Mouse (Mus musculus): ENCODE data around the gene Lrsam1. TPM values are rescaled to one million over a fixed set of nuclear protein-coding genes. Genes with fewer than 3 reads are reported as not detected.

The Lrsam1 gene
- polyA plus RNA-seq, 1 experiment from 2014 or later: 6.6 TPM

DNA sequence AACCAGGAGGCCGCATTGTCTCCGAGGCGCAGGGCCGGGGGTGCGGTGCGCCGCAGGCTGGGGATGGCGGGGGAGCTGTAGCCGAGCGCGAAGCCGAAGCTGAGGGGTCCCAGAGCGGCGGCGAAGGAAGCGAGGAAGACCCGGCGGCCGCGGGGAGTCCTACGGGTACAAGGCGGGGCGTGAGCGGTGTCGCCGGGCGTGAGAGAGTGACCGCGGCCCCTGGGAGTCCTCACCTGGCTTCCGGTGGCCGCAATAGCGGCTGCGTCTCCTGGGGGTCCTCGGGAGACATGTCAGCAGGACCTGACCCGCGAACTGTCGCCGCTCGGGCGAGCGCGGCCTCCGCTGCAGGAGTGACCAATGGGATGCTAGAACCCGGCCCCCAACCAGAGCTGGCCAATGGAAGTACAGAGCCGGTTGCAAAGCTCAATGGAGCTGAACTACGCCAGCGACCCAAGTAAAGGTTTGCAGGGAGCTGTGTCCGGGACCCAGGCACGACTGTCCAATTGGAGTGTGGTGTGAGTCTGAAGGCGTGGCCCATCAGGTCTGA is 20.4 kb upstream of the Lrsam1 start, which contains the start of gene Slc2a8:
Gene Slc2a8 (minus strand): TSS at position 359 of the 547 bp plus-strand sequence.
- H3K9me3 ChIP-seq: no peaks in the 10 kb centered on the region
- H3K27me3 ChIP-seq (ENCODE audit: poor library complexity, severe bottlenecking): peaks cover 7% of the 10 kb centered on the region; the same call in 1 of the 2 replicates
- WGBS: under 1% methylated on average over 50 of the region's 50 CpGs
- no peaks in the 10 kb centered on the region for H3K36me3 ChIP-seq (replicated peaks)
- peak within 1 kb of the TSS; percentile 78 for H3K4me3 ChIP-seq
- peaks cover 24% of the 10 kb centered on the region for H3K4me1 ChIP-seq
- peak; percentile 95 for DNase-seq (ENCODE audit: extremely low spot score, low spot score)
- H3K27ac ChIP-seq: peak within 1 kb of the TSS; percentile 86

DNA sequence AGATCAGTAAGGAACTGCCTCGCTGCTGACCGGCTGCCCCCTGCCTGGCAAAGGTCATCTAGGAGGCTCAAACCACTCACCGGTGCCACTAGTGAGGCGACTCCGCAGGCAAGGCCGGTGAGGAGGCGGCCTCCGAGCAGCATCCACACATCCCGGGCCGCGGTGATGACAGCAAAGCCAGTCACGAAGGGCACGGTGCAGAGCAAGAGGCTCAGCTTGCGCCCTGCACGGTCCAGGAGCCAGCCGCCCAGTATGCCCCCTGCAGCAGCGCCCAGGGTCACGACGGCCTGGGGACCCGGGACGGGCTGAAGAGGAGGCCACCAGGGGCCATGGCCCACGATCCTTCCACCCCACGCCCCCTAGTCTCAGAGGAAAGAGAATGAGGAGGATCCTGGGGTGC is 19.9 kb upstream of the Lrsam1 start:
- 1% methylated on average over 23 of the region's 23 CpGs for WGBS
- H3K9me3 ChIP-seq: no peaks in the 10 kb centered on the region
- peak overlapping the region; percentile 86 for H3K27ac ChIP-seq
- H3K4me3 ChIP-seq: peak overlapping the region; percentile 78
- DNase-seq (ENCODE audit: extremely low spot score, low spot score): no peak
- H3K27me3 ChIP-seq (ENCODE audit: poor library complexity, severe bottlenecking): peaks cover 7% of the 10 kb centered on the region; the same call in 1 of the 2 replicates
- H3K4me1 ChIP-seq: peaks cover 24% of the 10 kb centered on the region
- 0 out of 2 replicates have a peak, but pooled peaks cover under 1% of the 10 kb centered on the region for H3K36me3 ChIP-seq (replicated peaks)

DNA sequence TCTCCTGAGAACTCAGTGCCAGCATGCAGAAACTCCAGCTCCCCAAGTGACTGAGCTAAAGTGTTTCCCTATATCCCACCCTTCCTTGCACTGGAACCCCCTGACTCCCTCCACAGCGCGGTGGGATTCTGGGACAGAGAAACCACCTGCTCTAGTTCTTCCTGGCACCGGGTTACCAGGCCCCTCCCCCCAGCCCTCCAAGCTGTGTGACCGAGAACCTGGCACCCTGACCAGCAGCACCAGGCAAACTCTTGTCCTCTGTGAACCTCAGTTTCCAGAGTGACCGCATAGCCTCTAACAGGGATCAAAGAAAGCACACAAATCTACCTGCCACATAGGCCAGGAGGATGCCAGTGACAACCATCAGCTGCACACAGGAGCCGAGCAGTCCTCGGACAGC is 18.3 kb upstream of the Lrsam1 start:
- Histone ChIP-seq H3K4me3 (no peak overlapping the region), H3K27ac (no peak overlapping the region), H3K9me3 (no peaks in the 10 kb centered on the region), H3K36me3 (replicated peaks) (peaks cover 11% of the 10 kb centered on the region), H3K4me1 (peaks cover 27% of the 10 kb centered on the region), H3K27me3 (ENCODE audit: poor library complexity, severe bottlenecking) (peaks cover 7% of the 10 kb centered on the region; the same call in 1 of the 2 replicates)
- no peak for DNase-seq (ENCODE audit: extremely low spot score, low spot score)
- WGBS: 88% methylated on average over 7 of the region's 7 CpGs

DNA sequence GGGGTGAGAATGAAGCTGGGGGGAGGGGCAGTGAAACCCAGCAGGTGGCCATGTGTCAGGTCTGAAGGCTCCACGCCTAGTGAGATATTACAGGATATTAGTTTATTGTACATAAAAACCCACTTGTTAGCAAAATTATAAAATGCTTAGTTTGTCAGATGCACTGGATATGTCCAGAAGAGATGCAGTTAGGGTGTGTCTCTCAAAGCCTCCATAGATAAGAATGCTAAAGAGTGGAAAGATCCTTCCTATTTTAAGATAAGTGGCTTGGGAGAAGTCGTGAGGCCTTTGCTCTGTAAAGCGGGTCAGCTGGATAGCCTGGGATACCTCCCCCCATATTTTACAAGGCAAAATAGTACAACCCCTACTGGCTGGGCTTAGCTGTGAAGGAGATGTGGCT is 17.3 kb upstream of the Lrsam1 start:
- H3K27ac ChIP-seq: no peak overlapping the region
- peaks cover 27% of the 10 kb centered on the region for H3K4me1 ChIP-seq
- H3K27me3 ChIP-seq (ENCODE audit: poor library complexity, severe bottlenecking): peaks cover 7% of the 10 kb centered on the region; the same call in 1 of the 2 replicates
- H3K4me3 ChIP-seq: no peak overlapping the region
- H3K9me3 ChIP-seq: no peaks in the 10 kb centered on the region
- peaks cover 21% of the 10 kb centered on the region for H3K36me3 ChIP-seq (replicated peaks)
- no peak for DNase-seq (ENCODE audit: extremely low spot score, low spot score)
- 85% methylated on average over 3 of the region's 3 CpGs for WGBS

DNA sequence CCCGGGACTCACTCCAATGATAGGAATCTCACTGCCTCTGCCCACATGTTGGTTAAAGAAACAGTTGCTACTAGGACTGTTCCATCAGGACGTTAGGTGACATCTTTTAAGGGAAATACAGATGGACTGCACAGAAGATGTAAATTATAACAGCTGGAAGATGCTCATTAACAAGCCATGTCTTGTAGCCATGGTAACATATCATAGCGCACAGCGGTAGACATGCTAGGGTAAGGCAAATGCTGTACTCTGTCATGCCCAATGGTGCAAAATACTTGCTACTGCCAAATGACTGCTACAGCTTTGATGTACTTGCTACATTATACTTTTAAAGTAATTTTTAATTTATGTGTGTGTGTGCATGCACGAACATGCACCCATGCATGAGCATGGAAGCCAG is 15.7 kb upstream of the Lrsam1 start:
- H3K4me1 ChIP-seq: peaks cover 17% of the 10 kb centered on the region
- DNase-seq (ENCODE audit: extremely low spot score, low spot score): no peak
- H3K36me3 ChIP-seq (replicated peaks): peaks cover 30% of the 10 kb centered on the region
- WGBS: 90% methylated on average over 5 of the region's 5 CpGs
- no peak overlapping the region for H3K4me3 ChIP-seq
- H3K27ac ChIP-seq: no peak overlapping the region
- H3K9me3 ChIP-seq: no peaks in the 10 kb centered on the region
- peaks cover 7% of the 10 kb centered on the region; the same call in 1 of the 2 replicates for H3K27me3 ChIP-seq (ENCODE audit: poor library complexity, severe bottlenecking)

DNA sequence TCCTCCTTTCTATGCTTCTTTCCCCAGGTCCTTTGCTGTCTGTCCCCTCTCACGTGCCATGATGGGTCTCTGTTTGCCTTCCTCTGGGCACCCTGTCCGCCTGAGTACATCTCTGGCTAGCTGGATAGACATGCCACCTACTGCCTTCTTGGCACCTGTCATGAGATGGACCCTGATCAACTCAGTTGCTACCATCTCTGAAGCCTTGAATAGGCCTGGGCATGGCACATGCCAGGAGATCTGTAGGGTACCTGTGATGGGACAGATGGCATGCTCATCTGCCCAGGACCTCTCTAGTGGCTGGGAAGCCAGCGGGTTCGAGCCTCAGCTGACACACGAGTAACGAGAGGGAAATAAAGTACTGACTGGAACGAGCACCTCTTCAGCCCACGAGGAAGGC is 12.8 kb upstream of the Lrsam1 start:
- no peaks in the 10 kb centered on the region for H3K27me3 ChIP-seq (ENCODE audit: poor library complexity, severe bottlenecking)
- DNase-seq (ENCODE audit: extremely low spot score, low spot score): no peak
- no peak overlapping the region for H3K27ac ChIP-seq
- peaks cover 30% of the 10 kb centered on the region for H3K36me3 ChIP-seq (replicated peaks)
- 92% methylated on average over 8 of the region's 8 CpGs for WGBS
- peaks cover 10% of the 10 kb centered on the region for H3K4me1 ChIP-seq
- no peak overlapping the region for H3K4me3 ChIP-seq
- no peaks in the 10 kb centered on the region for H3K9me3 ChIP-seq

DNA sequence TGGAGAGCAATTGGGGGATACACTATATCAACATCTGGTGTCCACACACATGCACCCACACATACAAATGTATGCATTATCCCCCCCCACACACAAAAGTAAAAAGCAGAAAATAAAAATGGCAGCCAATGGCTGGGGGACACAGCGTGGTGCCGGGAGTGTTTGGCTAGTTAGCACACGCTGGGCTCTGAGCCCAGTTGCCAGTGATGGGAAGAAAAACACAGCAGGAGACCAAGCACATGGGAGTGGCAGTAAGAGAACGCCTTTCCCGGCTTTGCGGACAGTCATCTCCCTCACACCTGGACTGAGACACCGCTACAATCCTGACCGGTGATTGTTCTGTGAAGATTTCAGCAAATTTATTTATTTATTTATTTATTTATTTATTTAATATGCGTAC is 9.8 kb upstream of the Lrsam1 start:
- 35% methylated on average over 9 of the region's 9 CpGs for WGBS
- peaks cover 29% of the 10 kb centered on the region for H3K36me3 ChIP-seq (replicated peaks)
- H3K27me3 ChIP-seq (ENCODE audit: poor library complexity, severe bottlenecking): no peaks in the 10 kb centered on the region
- DNase-seq (ENCODE audit: extremely low spot score, low spot score): no peak
- H3K4me1 ChIP-seq: peaks cover 32% of the 10 kb centered on the region
- no peaks in the 10 kb centered on the region for H3K9me3 ChIP-seq
- no peak overlapping the region for H3K27ac ChIP-seq
- H3K4me3 ChIP-seq: no peak overlapping the region

DNA sequence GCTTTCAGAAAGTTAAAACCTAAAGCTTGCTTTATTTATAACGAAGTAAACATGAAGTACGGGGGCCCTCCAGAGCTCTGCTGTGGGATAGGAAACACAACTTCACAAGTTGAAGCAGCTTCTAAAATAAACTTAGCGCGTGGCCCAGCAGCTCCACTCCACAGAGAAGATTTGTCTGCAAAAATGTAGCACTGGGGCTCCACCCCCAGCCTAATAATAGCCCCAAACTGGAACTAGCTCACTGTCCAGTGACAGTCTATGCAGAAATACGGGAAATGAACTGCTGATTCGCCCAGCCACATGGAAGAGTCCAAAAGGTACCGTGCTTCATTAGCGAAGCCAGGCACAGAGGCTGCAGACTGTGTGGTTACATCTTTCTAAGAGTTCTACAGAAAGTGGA is 7.9 kb upstream of the Lrsam1 start:
- H3K9me3 ChIP-seq: no peaks in the 10 kb centered on the region
- H3K36me3 ChIP-seq (replicated peaks): peaks cover 24% of the 10 kb centered on the region
- WGBS: 90% methylated on average over 8 of the region's 8 CpGs
- no peak overlapping the region for H3K4me3 ChIP-seq
- peaks cover 45% of the 10 kb centered on the region for H3K4me1 ChIP-seq
- no peaks in the 10 kb centered on the region for H3K27me3 ChIP-seq (ENCODE audit: poor library complexity, severe bottlenecking)
- H3K27ac ChIP-seq: no peak overlapping the region
- no peak for DNase-seq (ENCODE audit: extremely low spot score, low spot score)

DNA sequence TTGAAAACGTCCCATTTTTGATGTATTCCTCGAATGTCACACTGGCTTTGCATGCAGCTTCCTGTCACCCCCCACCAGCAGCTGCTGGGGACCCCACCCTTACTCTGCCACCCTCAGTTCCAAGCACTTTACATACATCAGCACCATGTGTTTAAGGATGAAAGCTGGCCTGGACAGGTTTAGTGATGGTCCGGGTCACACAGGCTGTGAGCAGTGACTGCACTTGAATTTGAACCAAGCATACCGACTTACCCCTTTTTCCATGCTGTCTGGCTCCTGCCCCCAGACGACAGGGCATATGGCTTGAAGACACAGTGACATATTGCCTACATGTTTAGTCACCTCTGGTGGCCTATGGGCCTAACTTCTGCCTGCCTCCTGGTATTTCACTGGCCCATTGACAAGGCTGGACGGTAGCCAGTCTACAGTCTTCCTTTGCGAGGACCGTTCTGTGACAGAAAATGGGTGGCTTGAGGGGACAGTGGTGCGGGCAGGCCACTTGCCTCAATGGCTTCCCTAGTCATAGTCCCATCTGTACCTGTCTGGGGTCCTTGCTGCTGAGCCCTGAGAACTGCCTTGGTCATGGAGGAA is 6.7 kb upstream of the Lrsam1 start:
- 87% methylated on average over 9 of the region's 9 CpGs for WGBS
- H3K36me3 ChIP-seq (replicated peaks): peaks cover 24% of the 10 kb centered on the region
- no peak for DNase-seq (ENCODE audit: extremely low spot score, low spot score)
- H3K27me3 ChIP-seq (ENCODE audit: poor library complexity, severe bottlenecking): no peaks in the 10 kb centered on the region
- H3K27ac ChIP-seq: 0 out of 2 replicates have a peak overlapping the region, but pooled peaks have one; percentile 93
- no peaks in the 10 kb centered on the region for H3K9me3 ChIP-seq
- peak overlapping the region; percentile 71; the same call in 1 of the 2 replicates for H3K4me3 ChIP-seq
- peaks cover 58% of the 10 kb centered on the region for H3K4me1 ChIP-seq

DNA sequence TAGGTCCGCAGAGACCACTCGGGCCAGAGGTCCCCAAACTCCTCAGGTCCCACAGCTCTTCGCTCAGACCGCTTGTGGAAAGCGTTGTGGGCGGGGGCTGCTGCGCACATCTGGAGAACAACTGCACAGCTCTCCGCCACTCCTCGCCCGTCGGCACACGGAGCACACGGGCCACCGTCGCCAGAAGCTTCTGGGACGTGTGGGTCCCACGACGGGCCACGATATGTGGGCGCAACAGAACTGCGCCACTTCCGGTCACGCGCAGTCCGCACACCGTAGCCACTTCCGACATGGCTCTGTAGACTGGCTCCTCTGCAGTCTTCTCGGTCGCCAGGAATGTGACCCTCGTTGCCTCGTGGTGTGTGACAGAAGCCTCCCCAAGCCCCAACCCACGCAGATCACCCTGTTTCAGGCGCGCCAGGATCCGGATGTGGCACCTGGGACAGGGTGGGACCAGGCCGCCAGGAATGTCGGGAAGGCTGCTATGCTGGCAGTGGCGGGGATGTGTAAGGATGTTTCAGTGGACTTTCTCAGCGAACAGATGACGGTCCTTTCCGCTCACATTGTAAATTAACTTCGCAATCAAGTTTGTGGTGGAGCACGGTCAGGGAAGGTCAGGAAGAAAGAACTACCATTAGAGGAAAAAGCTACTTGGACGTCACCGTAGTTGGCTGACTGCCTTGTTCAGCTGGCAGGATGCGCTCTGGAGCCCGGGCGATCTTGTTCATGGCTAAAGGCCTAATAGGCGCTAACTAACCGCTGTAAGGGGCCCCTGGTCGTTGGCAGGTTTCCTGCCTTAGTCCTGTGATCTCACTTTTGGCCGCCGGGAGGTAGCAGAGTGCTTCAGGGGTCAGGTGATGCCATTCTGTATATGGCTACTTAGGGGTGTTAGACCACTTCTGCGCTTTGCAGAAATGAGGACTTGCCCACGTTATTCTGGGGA is 5.5 kb upstream of the Lrsam1 start:
- Histone ChIP-seq H3K27me3 (ENCODE audit: poor library complexity, severe bottlenecking) (no peaks in the 10 kb centered on the region), H3K9me3 (no peaks in the 10 kb centered on the region), H3K4me3 (peak overlapping the region; percentile 71), H3K27ac (peak overlapping the region; percentile 93), H3K36me3 (replicated peaks) (peaks cover 32% of the 10 kb centered on the region), H3K4me1 (peaks cover 64% of the 10 kb centered on the region)
- DNase-seq (ENCODE audit: extremely low spot score, low spot score): peak; percentile 81
- WGBS: 1% methylated on average over 55 of the region's 55 CpGs

DNA sequence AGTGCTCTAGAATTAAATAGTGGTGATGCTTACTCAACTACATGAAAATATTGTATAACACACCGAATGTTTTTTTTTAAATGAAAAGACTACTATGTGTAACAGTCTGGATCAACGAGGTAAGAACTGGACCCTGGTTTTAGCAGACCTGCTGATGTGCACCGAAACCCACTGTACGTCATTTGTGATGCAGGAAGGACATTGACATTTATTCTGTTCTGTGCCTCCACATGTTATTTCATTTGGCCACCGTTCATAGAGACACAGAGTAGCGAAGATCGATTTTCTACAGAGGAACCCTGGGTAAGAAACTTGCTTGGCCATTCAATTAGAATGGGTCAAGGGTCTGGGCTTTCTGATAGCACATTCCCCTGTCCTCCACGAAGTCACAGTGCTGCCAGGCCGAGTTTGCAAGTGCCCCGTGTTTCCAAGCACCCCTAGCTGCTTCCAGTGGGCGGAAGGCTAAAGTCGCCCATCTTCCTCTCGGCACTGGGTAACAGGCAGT is 4.8 kb upstream of the Lrsam1 start:
- Histone ChIP-seq H3K36me3 (replicated peaks) (peaks cover 32% of the 10 kb centered on the region), H3K4me3 (peak overlapping the region; percentile 71), H3K27me3 (ENCODE audit: poor library complexity, severe bottlenecking) (no peaks in the 10 kb centered on the region), H3K4me1 (peaks cover 65% of the 10 kb centered on the region), H3K9me3 (no peaks in the 10 kb centered on the region), H3K27ac (peak overlapping the region; percentile 93)
- WGBS: 12% methylated on average over 13 of the region's 13 CpGs
- no peak for DNase-seq (ENCODE audit: extremely low spot score, low spot score)

DNA sequence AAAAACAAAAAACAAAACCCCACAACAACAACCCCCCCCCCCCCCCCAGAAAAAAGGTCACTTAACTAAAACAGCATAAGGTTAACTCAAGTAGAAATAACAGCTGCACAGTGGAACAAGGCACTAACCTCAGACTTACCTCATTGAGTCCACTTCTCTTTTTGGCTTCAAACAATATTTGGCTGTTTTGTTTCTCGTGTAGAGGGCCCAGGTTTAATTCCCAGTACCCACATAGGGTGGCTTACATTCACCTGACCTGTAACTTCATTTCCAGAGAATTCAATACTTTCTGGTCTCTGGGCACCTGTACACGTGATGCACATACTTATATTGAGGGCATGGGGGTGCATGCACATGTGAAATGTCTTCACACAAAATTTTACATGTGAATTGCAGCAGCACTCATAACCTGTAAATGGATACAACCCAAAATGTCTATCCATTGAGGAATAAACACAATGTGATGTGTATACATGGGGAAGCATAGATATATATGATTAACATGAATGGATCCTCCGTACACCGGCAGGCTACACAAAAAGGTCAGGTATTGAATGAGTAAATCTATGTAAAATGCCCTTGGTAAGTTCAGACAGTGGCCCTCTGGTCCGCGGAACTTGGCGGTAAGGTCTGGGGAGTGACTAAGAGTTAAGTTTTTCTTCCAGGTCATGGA is 4.2 kb upstream of the Lrsam1 start:
- WGBS: 20% methylated on average over 7 of the region's 7 CpGs
- no peak for DNase-seq (ENCODE audit: extremely low spot score, low spot score)
- Histone ChIP-seq H3K27ac (no peak overlapping the region), H3K4me1 (peaks cover 65% of the 10 kb centered on the region), H3K27me3 (ENCODE audit: poor library complexity, severe bottlenecking) (no peaks in the 10 kb centered on the region), H3K36me3 (replicated peaks) (peaks cover 32% of the 10 kb centered on the region), H3K9me3 (no peaks in the 10 kb centered on the region), H3K4me3 (peak overlapping the region; percentile 71)
